Mouse (Mus musculus) gonadal fat pad, adult 2 months (tissue): ENCODE data around the gene Mogs. TPM values are rescaled to one million over a fixed set of nuclear protein-coding genes. Genes with fewer than 3 reads are reported as not detected.
A peak's percentile ranks its signal among the peaks of the same experiment; 100 is the strongest.
"Not testable (repeated sequence)": the region's sequence is repeated elsewhere in the genome, so short reads cannot be mapped to it uniquely, and the experiment has no call there.

Source experiments
- DNase-seq: peaks from one replicate; pipeline ENCODE4 v3.0.0-alpha.2; 2012; ENCODE audit warnings: low read depth
- polyA plus RNA-seq: library from polyadenylated mRNA; depleted of rRNA; stranded (reverse); fragments of >200 nt; gene quantifications from 2 replicates; pipeline ENCODE4 v1.2.3, GENCODE M21; 2012; rRNA removed

Mogs gene
- polyA plus RNA-seq, 1 experiment = 56.3 TPM

DNA sequence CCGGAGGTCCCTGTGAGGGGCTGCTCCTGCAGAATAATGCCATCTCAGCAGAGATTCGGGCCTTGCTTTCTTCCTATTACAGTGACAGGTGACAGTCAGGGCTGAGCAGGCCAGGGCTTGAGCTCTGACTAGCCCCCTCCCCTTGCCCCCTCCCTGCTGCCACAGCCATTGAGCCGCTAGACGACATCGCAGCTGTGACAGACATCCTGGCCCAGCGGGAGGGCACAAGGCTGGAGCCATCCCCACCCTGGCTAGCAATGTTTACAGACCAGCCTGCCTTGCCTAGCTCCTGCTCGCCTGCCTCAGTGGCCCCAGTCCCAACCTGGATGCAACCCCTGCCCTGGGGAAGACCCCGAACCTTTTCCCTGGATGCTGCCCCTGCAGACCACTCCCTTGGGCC lies 36.4 kb downstream of the Mogs start:
- DNase-seq = no peak

DNA sequence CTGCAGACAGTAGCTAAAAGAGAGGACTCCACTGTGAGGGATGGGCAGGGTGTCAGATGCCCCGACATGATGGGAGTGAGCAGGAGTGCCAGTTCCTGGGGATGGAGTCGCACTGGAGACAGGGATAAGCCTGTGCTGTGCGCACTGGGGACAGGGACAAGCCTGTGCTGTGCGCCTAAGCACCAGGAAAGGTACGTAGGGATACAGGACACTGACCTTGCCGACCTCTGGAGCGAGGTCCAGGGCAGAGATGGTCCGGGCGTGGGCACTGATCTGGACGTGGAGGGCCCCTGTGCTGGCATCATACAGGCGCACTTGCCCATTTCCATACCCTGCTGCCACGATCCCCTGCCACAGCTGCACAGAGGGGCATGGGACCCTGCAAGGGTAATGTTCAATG lies 37.7 kb downstream of the Mogs start:
- DNase-seq = no peak

DNA sequence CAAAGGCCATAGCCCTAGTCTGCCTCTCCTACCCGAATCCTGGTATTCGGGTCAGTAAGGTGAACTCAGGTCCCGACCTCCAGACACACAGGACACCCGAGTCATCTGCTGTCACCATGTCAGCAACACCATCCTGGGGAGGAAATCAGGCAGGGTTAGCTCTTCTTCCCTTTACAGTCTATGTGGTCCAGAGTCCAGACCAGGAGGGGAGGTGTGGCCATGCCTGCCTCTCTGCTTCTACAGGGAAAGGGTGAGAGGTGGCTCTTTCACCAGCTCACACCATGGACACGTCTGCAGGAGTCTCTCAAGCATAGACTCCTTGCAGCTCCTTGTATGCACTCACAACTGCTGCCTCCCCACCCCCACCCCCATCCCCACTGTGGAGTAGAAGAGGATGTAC lies 38.2 kb downstream of the Mogs start:
- DNase-seq = no peak

GRCm38 (mm10) chr6:83155552-83156238 lies 40.4 kb downstream of the Mogs start:
- DNase-seq = no peak

- no peak for DNase-seq
Observed at GRCm38 (mm10) chr6:83156259-83156684, 41.0 kb downstream of the Mogs start, which contains the start of the genes Wdr54 and 1700003E16Rik. Wdr54 (minus strand) TSS chr6:83156397. 1700003E16Rik (plus strand) TSS chr6:83156404.

DNA sequence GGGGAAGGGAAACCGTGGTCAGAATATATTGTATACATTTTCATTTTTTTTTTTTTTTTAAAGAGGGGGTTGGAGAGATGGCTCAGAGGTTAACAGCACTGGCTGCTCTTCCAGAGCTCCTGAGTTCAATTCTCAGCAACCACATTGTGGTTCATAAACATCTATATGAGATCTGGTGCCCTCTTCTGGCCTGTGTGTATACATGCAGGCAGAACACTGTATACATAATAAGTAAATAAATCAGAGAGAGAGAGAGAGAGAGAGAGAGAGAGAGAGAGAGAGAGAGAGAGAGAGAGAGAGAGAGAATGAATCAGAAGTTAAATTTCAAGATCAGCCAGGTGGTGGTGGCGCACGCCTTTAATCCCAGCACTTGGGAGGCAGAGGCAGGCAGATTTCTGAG lies 44.2 kb downstream of the Mogs start:
- not testable (repeated sequence) for DNase-seq

DNA sequence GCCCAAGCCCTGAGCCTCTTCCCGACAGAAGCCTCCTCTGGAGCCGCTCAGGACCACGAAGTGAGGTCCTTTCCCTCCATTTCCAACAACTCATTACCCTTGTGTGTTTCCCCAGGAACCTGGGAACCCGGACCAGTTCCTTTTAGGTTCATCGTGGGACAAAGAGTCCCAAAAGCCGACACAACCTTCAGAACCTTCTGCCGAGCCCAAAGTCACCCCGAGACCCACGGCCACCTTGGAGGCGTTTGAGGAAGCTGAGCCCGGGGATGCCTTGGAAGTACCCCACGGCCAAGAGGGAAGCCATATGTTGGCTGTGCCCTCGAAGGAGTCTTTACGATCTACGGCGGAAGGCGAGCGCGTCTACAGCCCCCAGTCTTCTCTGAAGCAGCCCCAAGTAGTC lies 46.1 kb downstream of the Mogs start:
- no peak for DNase-seq

DNA sequence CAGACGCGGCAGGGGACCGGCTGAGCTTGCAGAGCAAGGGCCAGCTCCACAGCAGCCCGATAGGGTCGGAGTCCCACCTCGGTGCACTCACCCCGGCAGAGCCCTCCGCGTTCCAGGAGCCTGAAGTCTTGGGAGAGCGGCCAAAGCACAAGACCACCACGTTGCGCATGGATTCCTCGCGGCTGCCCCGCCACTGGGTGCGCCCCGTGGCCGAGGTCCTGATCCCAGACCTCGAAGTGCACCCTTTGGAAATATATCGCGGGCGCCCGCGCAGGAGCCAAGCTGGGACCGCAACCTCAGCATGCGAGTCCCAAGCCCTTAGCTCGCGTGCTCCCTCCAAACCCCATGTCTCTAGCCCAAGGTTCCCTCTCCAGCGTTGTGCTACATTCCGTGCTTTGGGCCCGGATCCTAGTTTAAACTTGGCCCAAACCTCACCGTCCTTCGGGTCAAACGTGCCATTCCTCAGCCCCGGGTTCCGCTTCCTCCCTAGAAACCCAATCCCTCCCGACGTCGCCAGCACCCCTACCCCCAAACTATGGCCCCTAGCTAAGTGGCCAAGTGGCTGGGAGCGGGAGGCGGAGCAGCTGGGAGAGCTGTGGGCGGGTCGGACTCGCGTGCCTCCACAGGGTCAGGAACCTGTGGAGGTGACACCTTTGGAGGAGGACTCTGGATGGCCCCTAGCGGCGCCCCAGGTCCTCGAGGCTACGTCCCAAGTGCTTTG lies 46.8 kb downstream of the Mogs start:
- no peak for DNase-seq

DNA sequence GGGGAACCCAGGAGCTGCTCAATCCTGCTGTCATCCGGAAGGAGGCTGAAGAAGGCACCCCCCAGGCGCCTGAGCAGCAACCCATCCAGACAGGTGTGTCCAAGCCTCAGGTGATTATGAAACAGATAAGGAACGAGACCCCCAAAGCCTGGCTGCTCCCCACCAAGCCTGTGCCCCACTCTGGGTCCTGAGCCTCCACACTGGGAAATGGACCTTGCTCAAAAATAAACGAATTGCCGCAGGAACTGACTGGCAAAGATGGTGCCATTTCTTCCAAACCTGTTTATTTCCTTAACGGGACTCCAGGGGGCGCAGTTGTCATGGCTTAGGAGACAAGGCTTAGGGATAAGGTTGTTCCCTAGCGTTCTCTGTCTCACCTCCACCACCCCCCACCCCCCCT lies 47.4 kb downstream of the Mogs start:
- DNase-seq = no peak

GRCm38 (mm10) chr6:83165026-83165606 lies 49.8 kb downstream of the Mogs start:
- no peak for DNase-seq

- peak; percentile 46 for DNase-seq
Observed at GRCm38 (mm10) chr6:83165607-83166242, 50.4 kb downstream of the Mogs start, which contains the start of gene Dctn1. Dctn1 (plus strand) TSS chr6:83165920.

GRCm38 (mm10) chr6:83166243-83166630 lies 50.9 kb downstream of the Mogs start:
- no peak for DNase-seq

Other genes starting within 250 kb of the Mogs start
- 0.62 and 0.66 TPM in 2 replicates for gene Sema4f, start 175.7 kb upstream of the Mogs start, polyA plus RNA-seq
- 3.7 and 4.2 TPM in 2 replicates for gene M1ap, start 168.6 kb upstream of the Mogs start, polyA plus RNA-seq
- gene Dok1, start 82.0 kb upstream of the Mogs start, polyA plus RNA-seq = 26.9 and 28.3 TPM in 2 replicates
- gene Loxl3, start 81.3 kb upstream of the Mogs start, polyA plus RNA-seq = 9.8 and 12.1 TPM in 2 replicates
- gene Aup1, start 61.0 kb upstream of the Mogs start, polyA plus RNA-seq = 269 and 309 TPM in 2 replicates
- 38.5 and 44.7 TPM in 2 replicates for gene Htra2, start 60.2 kb upstream of the Mogs start, polyA plus RNA-seq
- gene Dqx1, start 57.7 kb upstream of the Mogs start, polyA plus RNA-seq = 1.3 and 1.4 TPM in 2 replicates
- not detected in 2 replicates for gene Tlx2, start 45.2 kb upstream of the Mogs start, polyA plus RNA-seq
- 15.8 and 23.1 TPM in 2 replicates for gene Pcgf1, start 37.6 kb upstream of the Mogs start, polyA plus RNA-seq
- 1.9 and 2.5 TPM in 2 replicates for gene Lbx2, start 29.1 kb upstream of the Mogs start, polyA plus RNA-seq
- 5.8 and 6.5 TPM in 2 replicates for gene Ccdc142, start 13.9 kb upstream of the Mogs start, polyA plus RNA-seq
- gene Gm42688, start 13.9 kb upstream of the Mogs start, polyA plus RNA-seq = 4.0 and 4.4 TPM in 2 replicates
- gene Mrpl53, start 6.5 kb upstream of the Mogs start, polyA plus RNA-seq = 71.5 and 89.4 TPM in 2 replicates
- gene Wbp1, start 6.1 kb downstream of the Mogs start, polyA plus RNA-seq = 187 and 193 TPM in 2 replicates
- gene Ino80b, start 9.9 kb downstream of the Mogs start, polyA plus RNA-seq = 17.1 and 30.1 TPM in 2 replicates
- gene Rtkn, start 20.0 kb downstream of the Mogs start, polyA plus RNA-seq = 30.2 and 41.3 TPM in 2 replicates
- gene Wdr54, start 40.9 kb downstream of the Mogs start, polyA plus RNA-seq = 2.9 and 3.6 TPM in 2 replicates
- gene 1700003E16Rik, start 40.9 kb downstream of the Mogs start, polyA plus RNA-seq = 2.7 and 4.4 TPM in 2 replicates
- 101 and 114 TPM in 2 replicates for gene Dctn1, start 50.4 kb downstream of the Mogs start, polyA plus RNA-seq
- gene Slc4a5, start 104.3 kb downstream of the Mogs start, polyA plus RNA-seq = 0.96 and 2.3 TPM in 2 replicates
- gene Mthfd2, start 210.4 kb downstream of the Mogs start, polyA plus RNA-seq = 37.8 and 49.5 TPM in 2 replicates
- 39.3 and 41.2 TPM in 2 replicates for gene Mob1a, start 210.5 kb downstream of the Mogs start, polyA plus RNA-seq
- gene Bola3, start 233.7 kb downstream of the Mogs start, polyA plus RNA-seq = 20.1 and 20.2 TPM in 2 replicates